Mouse (Mus musculus): Measurements from ENCODE around the gene Hmcn2. TPM values are rescaled to one million over a fixed set of nuclear protein-coding genes. Genes with fewer than 3 reads are reported as not detected.

Gene Hmcn2
- polyA plus RNA-seq, 1 experiment from 2014 or later = 2.6 TPM

DNA sequence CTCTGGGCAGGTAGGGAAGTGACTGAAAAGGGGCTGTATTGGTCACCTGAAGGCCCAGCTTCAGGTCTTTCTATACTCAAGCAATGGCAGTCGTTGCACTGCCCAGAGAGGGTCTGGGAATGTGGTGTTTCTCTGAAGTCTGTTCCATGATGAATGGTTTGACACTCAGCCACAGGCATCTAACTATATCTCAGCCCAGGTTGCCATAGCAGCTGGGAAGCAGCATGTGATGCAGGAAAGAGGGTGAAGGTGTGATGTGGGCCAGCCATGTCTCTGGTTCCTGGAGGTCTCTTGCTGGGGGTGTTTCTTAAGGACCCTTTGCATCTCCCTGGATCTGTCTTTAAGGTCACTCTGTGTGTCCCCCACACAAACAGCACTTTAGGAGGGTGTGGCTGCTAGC lies 181.9 kb downstream of the Hmcn2 start:
- no peaks in the 10 kb centered on the region for H3K4me1 ChIP-seq (replicated peaks; ENCODE audit: control insufficient read depth, insufficient read depth)
- no peak overlapping the region for H3K27ac ChIP-seq (replicated peaks)
- no peaks in the 10 kb centered on the region; the same call in 1 of the 2 replicates for H3K36me3 ChIP-seq (ENCODE audit: control insufficient read depth, insufficient read depth, low read length)
- no peak overlapping the region for H3K4me2 ChIP-seq (replicated peaks; ENCODE audit: low read depth)
- TF ChIP-seq CTCF (IDR thresholded peaks at IDR 0.05; ENCODE audit: low read depth) (no peak), EP300 (optimal IDR thresholded peaks at IDR 0.05) (no peak)
- H3K9ac ChIP-seq (ENCODE audit: low read length) = no peak overlapping the region
- DNase-seq (ENCODE audit: low spot score) = no peak
- ATAC-seq (ENCODE audit: low FRiP score, low TSS enrichment) = no peak
- H3K27me3 ChIP-seq (ENCODE audit: control insufficient read depth, insufficient read depth, low read length) = no peaks in the 10 kb centered on the region
- no peaks in the 10 kb centered on the region for H3K9me3 ChIP-seq (ENCODE audit: control insufficient read depth, low read length)
- H3K4me3 ChIP-seq (ENCODE audit: low read depth, low read length) = no peak overlapping the region
- 20% methylated on average over 1 of the region's 1 CpGs for WGBS

DNA sequence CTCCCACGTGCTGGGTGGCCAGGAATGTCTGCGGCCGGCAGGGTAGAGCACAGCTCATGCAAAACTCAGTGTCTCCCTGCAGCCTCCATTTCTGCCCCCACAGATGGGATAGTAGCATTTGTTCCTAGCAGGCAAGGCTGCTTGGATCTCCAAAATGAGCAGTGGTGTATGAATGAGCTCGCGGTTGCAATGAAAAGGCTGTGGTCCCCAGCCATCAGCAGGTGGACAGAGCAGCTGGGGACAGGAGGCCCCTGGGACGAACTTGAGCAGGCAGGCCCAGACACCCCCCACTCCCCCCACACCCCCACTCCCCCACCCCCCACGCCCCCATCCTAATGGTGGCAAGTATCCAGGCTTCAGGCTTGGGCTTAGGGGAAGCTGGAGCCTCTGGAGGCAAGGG lies 182.9 kb downstream of the Hmcn2 start:
- DNase-seq (ENCODE audit: low spot score) = no peak
- no peaks in the 10 kb centered on the region; the same call in 1 of the 2 replicates for H3K36me3 ChIP-seq (ENCODE audit: control insufficient read depth, insufficient read depth, low read length)
- no peak for ATAC-seq (ENCODE audit: low FRiP score, low TSS enrichment)

DNA sequence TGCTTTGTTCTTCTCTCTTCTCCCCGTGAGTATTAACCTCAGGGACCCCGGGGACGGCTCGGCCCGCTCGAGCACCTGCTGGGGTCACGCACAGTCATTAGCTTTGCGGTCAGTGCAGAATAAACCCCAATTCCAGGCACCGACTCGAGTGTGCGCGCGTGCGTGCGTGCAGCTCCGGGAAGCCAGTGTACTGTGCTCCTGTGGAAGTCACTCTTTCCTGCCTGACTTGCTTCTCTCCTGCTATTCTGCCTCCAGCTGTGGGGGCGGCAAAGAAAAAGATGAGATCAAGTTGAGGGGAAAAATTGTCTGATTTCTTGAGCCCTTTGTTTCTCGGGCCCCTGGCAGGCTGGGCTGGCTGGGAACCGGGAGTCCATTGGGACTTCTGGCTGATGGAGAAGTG lies 183.4 kb downstream of the Hmcn2 start:
- H3K36me3 ChIP-seq (ENCODE audit: control insufficient read depth, insufficient read depth, low read length) = no peaks in the 10 kb centered on the region; the same call in 1 of the 2 replicates
- no peaks in the 10 kb centered on the region for H3K9me3 ChIP-seq (ENCODE audit: control insufficient read depth, low read length)
- no peak overlapping the region for H3K4me3 ChIP-seq (ENCODE audit: low read depth, low read length)
- no peak for DNase-seq (ENCODE audit: low spot score)
- H3K9ac ChIP-seq (ENCODE audit: low read length) = no peak overlapping the region
- no peaks in the 10 kb centered on the region for H3K4me1 ChIP-seq (replicated peaks; ENCODE audit: control insufficient read depth, insufficient read depth)
- H3K4me2 ChIP-seq (replicated peaks; ENCODE audit: low read depth) = no peak overlapping the region
- H3K27me3 ChIP-seq (ENCODE audit: control insufficient read depth, insufficient read depth, low read length) = no peaks in the 10 kb centered on the region
- 73% methylated on average over 19 of the region's 19 CpGs for WGBS
- ATAC-seq (ENCODE audit: low FRiP score, low TSS enrichment) = no peak
- TF ChIP-seq CTCF (IDR thresholded peaks at IDR 0.05; ENCODE audit: low read depth) (no peak), EP300 (optimal IDR thresholded peaks at IDR 0.05) (no peak)
- no peak overlapping the region for H3K27ac ChIP-seq (replicated peaks)

More for the DNA sequence above, 182.9 kb downstream of the Hmcn2 start:
- Histone ChIP-seq H3K4me1 (replicated peaks; ENCODE audit: control insufficient read depth, insufficient read depth) (no peaks in the 10 kb centered on the region), H3K9ac (ENCODE audit: low read length) (no peak overlapping the region), H3K4me2 (replicated peaks; ENCODE audit: low read depth) (no peak overlapping the region), H3K9me3 (ENCODE audit: control insufficient read depth, low read length) (no peaks in the 10 kb centered on the region), H3K27ac (replicated peaks) (no peak overlapping the region), H3K4me3 (ENCODE audit: low read depth, low read length) (no peak overlapping the region), H3K27me3 (ENCODE audit: control insufficient read depth, insufficient read depth, low read length) (no peaks in the 10 kb centered on the region)
- 60% methylated on average over 7 of the region's 7 CpGs for WGBS
- no peak for TF ChIP-seq CTCF (IDR thresholded peaks at IDR 0.05; ENCODE audit: low read depth)
- TF ChIP-seq EP300 (optimal IDR thresholded peaks at IDR 0.05) = no peak

DNA sequence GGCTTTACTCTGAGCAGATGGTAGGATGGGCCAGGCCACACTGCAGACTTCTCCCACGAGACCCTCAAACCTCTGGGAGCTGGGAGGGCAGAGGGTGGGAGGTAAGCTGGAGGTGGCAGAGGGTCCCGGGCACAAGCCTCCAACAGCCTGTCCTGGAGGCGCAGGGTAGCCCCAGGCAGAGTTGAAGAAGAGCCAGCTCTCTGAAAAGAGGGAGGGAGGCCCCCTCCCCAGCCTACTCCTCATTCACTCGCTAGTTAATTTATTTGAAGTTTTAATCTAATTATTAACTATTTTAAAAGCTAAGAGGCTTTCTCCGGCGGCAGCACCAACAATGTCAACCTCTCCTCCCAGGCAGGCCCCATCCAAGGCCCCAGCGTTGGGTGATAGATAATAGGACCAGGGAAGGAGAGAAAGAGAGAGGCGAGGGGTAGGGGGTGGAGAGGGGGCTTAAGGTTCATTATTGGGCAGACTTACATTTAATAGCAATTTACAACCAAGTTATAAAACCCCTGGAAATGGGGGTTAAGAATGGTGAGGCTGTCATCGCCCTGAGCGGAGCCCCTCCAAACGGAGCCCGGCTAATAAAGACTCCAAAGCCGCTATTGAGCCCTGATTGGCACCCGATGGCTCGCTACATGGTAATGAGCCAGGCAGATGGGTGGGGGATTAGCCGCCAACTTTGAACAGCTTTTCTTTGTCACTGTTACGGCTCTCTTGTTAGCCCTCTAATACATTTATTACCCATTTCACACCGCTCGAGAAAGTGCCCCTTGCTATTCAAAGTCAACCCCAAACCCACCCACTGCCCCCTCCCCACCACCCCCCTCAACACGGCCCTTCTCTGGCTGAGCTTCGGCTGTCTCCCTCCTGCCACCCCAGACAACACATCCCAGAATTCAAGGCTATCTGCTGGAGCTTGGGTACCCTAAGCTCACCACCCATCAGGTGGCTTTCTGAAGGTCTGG lies 185.4 kb downstream of the Hmcn2 start:
- no peak overlapping the region for H3K4me2 ChIP-seq (replicated peaks; ENCODE audit: low read depth)
- WGBS = 61% methylated on average over 21 of the region's 21 CpGs

DNA sequence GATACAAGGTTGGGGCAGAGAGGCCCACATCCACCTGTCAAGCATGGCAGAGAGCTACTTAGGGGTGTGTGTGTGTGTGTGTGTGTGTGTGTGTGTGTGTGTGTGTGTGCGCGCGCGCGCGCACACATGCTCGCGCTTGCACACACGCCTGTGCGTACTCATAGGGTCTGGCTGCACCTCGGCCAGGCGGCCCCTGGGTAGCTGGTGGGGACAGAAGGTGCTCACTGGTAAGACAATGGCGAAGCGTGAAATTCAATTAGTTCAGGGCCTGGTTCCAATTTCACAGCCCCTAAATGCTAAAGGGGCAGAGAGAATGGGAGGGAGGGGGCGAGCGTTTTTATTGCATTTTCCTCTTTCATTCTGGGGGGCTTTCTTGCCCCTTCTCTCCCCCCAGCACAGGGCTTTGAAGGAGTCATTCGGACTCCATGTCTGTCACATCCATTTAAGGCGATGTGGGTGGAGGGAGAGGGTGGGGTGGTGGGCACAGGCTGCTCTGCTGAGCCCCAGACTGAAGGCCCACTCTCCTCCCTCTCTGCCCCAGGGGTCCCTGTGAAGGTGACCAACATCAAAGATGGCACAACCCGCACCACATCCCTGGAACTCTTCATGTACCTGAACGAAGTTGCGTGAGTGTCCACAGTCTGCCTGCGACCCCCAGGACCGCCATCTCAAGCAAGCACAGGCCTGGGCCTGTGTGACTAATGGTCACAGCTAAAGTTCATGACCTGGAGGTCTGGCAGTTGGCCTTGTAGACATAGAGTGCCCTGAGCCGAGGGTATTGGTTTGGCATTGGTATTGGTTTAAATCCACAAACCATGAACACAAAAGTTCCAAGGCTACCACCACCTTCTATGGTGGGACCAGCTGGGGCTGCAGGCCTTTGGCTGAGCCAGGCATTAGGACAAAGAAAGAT lies 186.3 kb downstream of the Hmcn2 start:
- Histone ChIP-seq H3K9ac (ENCODE audit: low read length) (no peak overlapping the region), H3K36me3 (ENCODE audit: control insufficient read depth, insufficient read depth, low read length) (no peaks in the 10 kb centered on the region; the same call in 1 of the 2 replicates), H3K4me3 (ENCODE audit: low read depth, low read length) (no peak overlapping the region), H3K27me3 (ENCODE audit: control insufficient read depth, insufficient read depth, low read length) (no peaks in the 10 kb centered on the region), H3K4me1 (replicated peaks; ENCODE audit: control insufficient read depth, insufficient read depth) (no peaks in the 10 kb centered on the region), H3K27ac (replicated peaks) (no peak overlapping the region), H3K9me3 (ENCODE audit: control insufficient read depth, low read length) (no peaks in the 10 kb centered on the region), H3K4me2 (replicated peaks; ENCODE audit: low read depth) (no peak overlapping the region)
- TF ChIP-seq CTCF (IDR thresholded peaks at IDR 0.05; ENCODE audit: low read depth) (no peak), EP300 (optimal IDR thresholded peaks at IDR 0.05) (no peak)
- 92% methylated on average over 24 of the region's 24 CpGs for WGBS
- ATAC-seq (ENCODE audit: low FRiP score, low TSS enrichment) (no peak), DNase-seq (ENCODE audit: low spot score) (no peak)

More for the DNA sequence above, 185.4 kb downstream of the Hmcn2 start:
- H3K4me3 ChIP-seq (ENCODE audit: low read depth, low read length) = no peak overlapping the region
- H3K4me1 ChIP-seq (replicated peaks; ENCODE audit: control insufficient read depth, insufficient read depth) = no peaks in the 10 kb centered on the region
- TF ChIP-seq CTCF (IDR thresholded peaks at IDR 0.05; ENCODE audit: low read depth) = no peak
- no peak for TF ChIP-seq EP300 (optimal IDR thresholded peaks at IDR 0.05)
- H3K9ac ChIP-seq (ENCODE audit: low read length) = no peak overlapping the region
- H3K27ac ChIP-seq (replicated peaks) = no peak overlapping the region
- no peaks in the 10 kb centered on the region; the same call in 1 of the 2 replicates for H3K36me3 ChIP-seq (ENCODE audit: control insufficient read depth, insufficient read depth, low read length)
- H3K9me3 ChIP-seq (ENCODE audit: control insufficient read depth, low read length) = no peaks in the 10 kb centered on the region
- ATAC-seq (ENCODE audit: low FRiP score, low TSS enrichment) (no peak), DNase-seq (ENCODE audit: low spot score) (no peak)
- no peaks in the 10 kb centered on the region for H3K27me3 ChIP-seq (ENCODE audit: control insufficient read depth, insufficient read depth, low read length)
